Comparison of ENCODE assay signal across 8 mouse cellular contexts in the genomic region with DNA sequence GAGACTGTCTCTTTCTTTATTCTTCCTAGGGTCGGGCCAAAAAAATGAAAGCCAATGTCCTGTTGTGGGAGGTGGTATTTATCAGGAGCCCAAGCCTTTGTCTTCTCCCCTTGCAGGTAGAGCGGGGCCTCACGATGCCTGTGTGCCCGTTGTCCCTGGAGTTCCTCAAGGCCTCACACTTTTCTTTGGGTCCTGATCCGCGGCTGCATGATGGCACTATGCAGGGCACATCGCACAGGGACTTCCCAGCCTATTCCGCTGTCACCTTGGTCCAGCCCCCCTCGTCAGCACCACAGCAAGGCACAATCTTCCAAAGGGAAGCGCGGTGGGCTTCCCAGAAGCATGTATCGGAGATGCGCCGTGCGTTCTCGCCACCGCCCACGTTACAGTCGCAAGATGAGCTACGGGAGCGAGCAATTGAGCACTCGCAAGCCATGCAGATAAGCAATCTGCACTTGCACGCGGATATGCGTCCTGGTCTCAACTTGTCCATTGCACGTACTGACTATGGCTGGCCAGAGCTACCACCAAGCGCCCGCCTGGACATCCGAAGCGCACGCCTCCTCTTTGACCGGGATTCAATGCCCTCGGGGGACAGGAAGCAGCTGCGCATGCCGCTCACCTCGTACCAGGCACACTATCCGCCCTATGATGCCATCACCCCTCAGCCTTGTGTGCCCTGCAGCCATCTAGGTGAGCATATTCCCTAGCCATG. TPM values are rescaled to one million over a fixed set of nuclear protein-coding genes. Genes with fewer than 3 reads are reported as not detected.
DNase-seq lines count a peak whose midpoint lies in the region; ATAC-seq and TF ChIP-seq lines count a peak whose summit lies in the region.

No protein-coding gene starts in this region.

- H3K27me3 ChIP-seq in kidney, embryonic 15.5 days, result peaks cover 18% of the 10 kb centered on the region; the same call in 1 of the 2 replicates
- H3K27me3 ChIP-seq in intestine, embryonic 15.5 days (replicated peaks), result 0 out of 2 replicates have a peak, but pooled peaks cover 6% of the 10 kb centered on the region
- no peaks in the 10 kb centered on the region for H3K27me3 ChIP-seq in midbrain, postnatal 0 days (ENCODE audit: insufficient read depth, low read length)

- ATAC-seq in kidney, embryonic 15.5 days (replicated peaks; ENCODE audit: low FRiP score), result no peak
- ATAC-seq in intestine, embryonic 15.5 days, result 0 out of 2 replicates have a peak, but pooled peaks have one; percentile 44
- peak; percentile 52 for ATAC-seq in midbrain, postnatal 0 days (ENCODE audit: low FRiP score)

- DNase-seq in kidney, postnatal 14 days, result no peak
- peak; percentile 46 for DNase-seq in embryo, embryonic 11 days
- no peak for DNase-seq in midbrain, postnatal 0 days (ENCODE audit: low spot score)
- DNase-seq in frontal cortex, postnatal 25 days (ENCODE audit: low spot score in 2 of 2), result no peak
- DNase-seq in right cerebral cortex, postnatal 10 days (ENCODE audit: low spot score in 2 of 2), result no peak
- DNase-seq in testis, postnatal 10 days (ENCODE audit: low spot score), result no peak

- no peak overlapping the region for H3K27ac ChIP-seq in kidney, embryonic 15.5 days
- H3K27ac ChIP-seq in intestine, embryonic 15.5 days, result no peak overlapping the region
- peak overlapping the region; percentile 12; the same call in 1 of the 2 replicates for H3K27ac ChIP-seq in midbrain, postnatal 0 days (ENCODE audit: low read depth, low read length)

- no peaks in the 10 kb centered on the region for H3K9me3 ChIP-seq in kidney, embryonic 15.5 days (replicated peaks)
- H3K9me3 ChIP-seq in intestine, embryonic 15.5 days, result no peaks in the 10 kb centered on the region
- no peaks in the 10 kb centered on the region for H3K9me3 ChIP-seq in midbrain, postnatal 0 days (ENCODE audit: low read length)

- WGBS in kidney, embryonic 15.5 days, result 22% methylated on average over 37 of the region's 37 CpGs
- 21% methylated on average over 37 of the region's 37 CpGs for WGBS in intestine, embryonic 15.5 days
- 29% methylated on average over 37 of the region's 37 CpGs for WGBS in midbrain, postnatal 0 days

- 0 out of 2 replicates have a peak overlapping the region, but pooled peaks have one; percentile 2 for H3K9ac ChIP-seq in kidney, embryonic 15.5 days
- H3K9ac ChIP-seq in intestine, embryonic 15.5 days, result no peak overlapping the region
- H3K9ac ChIP-seq in midbrain, postnatal 0 days (replicated peaks; ENCODE audit: low read length, poor library complexity, severe bottlenecking), result peak overlapping the region; percentile 48

- no peak for TF ChIP-seq CTCF in midbrain, postnatal 0 days (IDR thresholded peaks at IDR 0.05)

- no peaks in the 10 kb centered on the region for H3K36me3 ChIP-seq in kidney, embryonic 15.5 days
- no peaks in the 10 kb centered on the region for H3K36me3 ChIP-seq in intestine, embryonic 15.5 days
- H3K36me3 ChIP-seq in midbrain, postnatal 0 days (ENCODE audit: insufficient read depth, low read length), result no peaks in the 10 kb centered on the region

- peak overlapping the region; percentile 26 for H3K4me3 ChIP-seq in kidney, embryonic 15.5 days (replicated peaks)
- H3K4me3 ChIP-seq in intestine, embryonic 15.5 days (replicated peaks), result peak overlapping the region; percentile 23
- peak overlapping the region; percentile 25 for H3K4me3 ChIP-seq in midbrain, postnatal 0 days (ENCODE audit: low read depth, low read length)

- peak overlapping the region; percentile 54 for H3K4me2 ChIP-seq in kidney, embryonic 15.5 days
- H3K4me2 ChIP-seq in intestine, embryonic 15.5 days (replicated peaks), result peak overlapping the region; percentile 66
- peak overlapping the region; percentile 39 for H3K4me2 ChIP-seq in midbrain, postnatal 0 days (ENCODE audit: low read depth, low read length, poor library complexity, severe bottlenecking)

- peaks cover 7% of the 10 kb centered on the region; the same call in 1 of the 2 replicates for H3K4me1 ChIP-seq in kidney, embryonic 15.5 days
- H3K4me1 ChIP-seq in intestine, embryonic 15.5 days (replicated peaks), result no peaks in the 10 kb centered on the region; the same call in 1 of the 2 replicates
- peaks cover 5% of the 10 kb centered on the region; the same call in 1 of the 2 replicates for H3K4me1 ChIP-seq in midbrain, postnatal 0 days (ENCODE audit: insufficient read depth, low read length)

RNA-seq across cellular contexts. Expression of gene Tex45, which starts 5.2 kb away (rescaled TPM):
- not detected in 2 replicates for polyA plus RNA-seq in kidney, embryonic 15.5 days (2015; fragmentation: Nextera tagmentation; extraction: Ambion mirVana)
- polyA plus RNA-seq in intestine, embryonic 15.5 days (2015; fragmentation: Nextera tagmentation; extraction: Ambion mirVana), result not detected in 2 replicates
- 0.47 and 0.55 TPM in 2 replicates for total RNA-seq in midbrain, postnatal 0 days (2014; rRNA removed)
- polyA plus RNA-seq in midbrain, postnatal 0 days (2015; fragmentation: Nextera tagmentation; extraction: Ambion mirVana), result 0.64 and 0.68 TPM in 2 replicates

RNA-seq across cellular contexts. Expression of gene Pex11g, which starts 8.4 kb away (rescaled TPM):
- polyA plus RNA-seq in kidney, embryonic 15.5 days (2015; fragmentation: Nextera tagmentation; extraction: Ambion mirVana), result 6.2 and 7.5 TPM in 2 replicates
- 8.9 and 15.2 TPM in 2 replicates for polyA plus RNA-seq in intestine, embryonic 15.5 days (2015; fragmentation: Nextera tagmentation; extraction: Ambion mirVana)
- 1.8 and 2.2 TPM in 2 replicates for total RNA-seq in midbrain, postnatal 0 days (2014; rRNA removed)
- 3.1 and 3.6 TPM in 2 replicates for polyA plus RNA-seq in midbrain, postnatal 0 days (2015; fragmentation: Nextera tagmentation; extraction: Ambion mirVana)

RNA-seq across cellular contexts. Expression of gene Zfp358, which starts 17.1 kb away (rescaled TPM):
- polyA plus RNA-seq in kidney, embryonic 15.5 days (2015; fragmentation: Nextera tagmentation; extraction: Ambion mirVana), result 47.3 and 50.0 TPM in 2 replicates
- 31.3 and 32.6 TPM in 2 replicates for polyA plus RNA-seq in intestine, embryonic 15.5 days (2015; fragmentation: Nextera tagmentation; extraction: Ambion mirVana)
- 85.5 and 106 TPM in 2 replicates for total RNA-seq in midbrain, postnatal 0 days (2014; rRNA removed)
- polyA plus RNA-seq in midbrain, postnatal 0 days (2015; fragmentation: Nextera tagmentation; extraction: Ambion mirVana), result 57.1 and 58.3 TPM in 2 replicates

RNA-seq across cellular contexts. Expression of gene Mcoln1, which starts 24.4 kb away (rescaled TPM):
- 56.0 and 57.1 TPM in 2 replicates for polyA plus RNA-seq in kidney, embryonic 15.5 days (2015; fragmentation: Nextera tagmentation; extraction: Ambion mirVana)
- polyA plus RNA-seq in intestine, embryonic 15.5 days (2015; fragmentation: Nextera tagmentation; extraction: Ambion mirVana), result 52.4 and 60.9 TPM in 2 replicates
- total RNA-seq in midbrain, postnatal 0 days (2014; rRNA removed), result 93.8 and 116 TPM in 2 replicates
- 108 and 117 TPM in 2 replicates for polyA plus RNA-seq in midbrain, postnatal 0 days (2015; fragmentation: Nextera tagmentation; extraction: Ambion mirVana)

RNA-seq across cellular contexts. Expression of gene Pnpla6, which starts 39.3 kb away (rescaled TPM):
- 29.4 and 38.3 TPM in 2 replicates for polyA plus RNA-seq in kidney, embryonic 15.5 days (2015; fragmentation: Nextera tagmentation; extraction: Ambion mirVana)
- 34.4 and 36.7 TPM in 2 replicates for polyA plus RNA-seq in intestine, embryonic 15.5 days (2015; fragmentation: Nextera tagmentation; extraction: Ambion mirVana)
- total RNA-seq in midbrain, postnatal 0 days (2014; rRNA removed), result 57.0 and 57.5 TPM in 2 replicates
- polyA plus RNA-seq in midbrain, postnatal 0 days (2015; fragmentation: Nextera tagmentation; extraction: Ambion mirVana), result 35.5 and 36.8 TPM in 2 replicates
